Mouse (Mus musculus) liver, adult 2 months (tissue): ENCODE measurements around the gene Xpc.

ENCODE experiments used
- CTCF ChIP-seq: fragments of 200-500 bp; IDR thresholded peaks from 2 replicates; pipeline ENCODE4 v1.5.1; 2011; ENCODE audit warnings: low read depth, low read length, control low read depth
- POLR2A ChIP-seq: fragments of 200-500 bp; IDR thresholded peaks from 2 replicates; pipeline ENCODE4 v1.6.1; 2011; ENCODE audit warnings: low read length, control low read depth; ENCODE audit not compliant: insufficient read depth; ENCODE audit errors: extremely low read depth

- peak; percentile 55; the same call in 1 of the 2 replicates for TF ChIP-seq POLR2A
- no peak for TF ChIP-seq CTCF
These were observed 75.1 kb downstream of the Xpc start for GRCm38 (mm10) chr6:91440474-91441144.
